Mouse (Mus musculus): ENCODE results near the gene Tnfrsf22. TPM values are rescaled to one million over a fixed set of nuclear protein-coding genes. Genes with fewer than 3 reads are reported as not detected.
"Not testable (repeated sequence)": the region's sequence is repeated elsewhere in the genome, so short reads cannot be mapped to it uniquely, and the experiment has no call there.

Tnfrsf22 gene
- total RNA-seq (2014; fragmentation: Nextera tagmentation) (3.0 and 6.0 TPM in 2 replicates), total RNA-seq (2017) (0.08 and 2.7 TPM in 2 replicates)

DNA sequence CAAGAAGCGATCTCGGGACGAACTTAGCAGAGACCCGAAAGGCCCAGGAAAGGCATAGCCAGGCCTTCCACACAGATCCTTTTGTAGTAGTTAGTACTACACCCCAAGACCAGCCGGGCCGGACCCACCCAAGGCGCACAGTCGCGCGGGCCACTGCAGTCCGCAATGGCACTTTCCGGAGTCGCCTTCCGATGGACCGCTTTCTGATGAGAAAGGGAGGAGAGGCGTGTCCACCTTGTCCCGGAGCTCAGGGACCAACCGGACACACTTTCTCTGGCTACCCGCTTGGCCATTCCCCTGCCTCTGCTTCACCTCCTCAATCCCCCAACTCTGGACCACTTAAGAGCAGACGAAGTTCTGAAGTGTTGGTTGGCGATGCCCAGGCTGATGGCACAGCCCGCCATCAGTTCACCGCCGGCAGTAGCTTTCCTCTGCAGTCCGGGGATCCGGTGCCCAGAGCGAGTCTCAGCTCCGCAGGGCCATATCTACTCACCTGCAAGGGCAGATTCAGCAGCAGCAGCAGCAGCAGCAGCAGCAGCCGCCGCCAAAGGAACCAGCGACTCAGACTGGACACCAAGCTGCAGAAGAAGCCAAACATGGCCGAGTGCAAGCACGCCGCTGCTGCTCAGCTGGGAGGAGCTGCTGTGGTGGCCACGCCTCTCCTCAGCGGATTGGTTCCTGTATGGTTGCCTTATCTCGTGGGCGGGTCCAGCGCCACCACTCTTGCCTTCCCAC lies at the start of gene Tnfrsf22:
Gene Tnfrsf22 (minus strand): TSS at position 628 of the 735 bp plus-strand sequence.
- peak; percentile 100 for ATAC-seq (replicated peaks; ENCODE audit: low FRiP score, low TSS enrichment, poor library complexity, severe bottlenecking)

DNA sequence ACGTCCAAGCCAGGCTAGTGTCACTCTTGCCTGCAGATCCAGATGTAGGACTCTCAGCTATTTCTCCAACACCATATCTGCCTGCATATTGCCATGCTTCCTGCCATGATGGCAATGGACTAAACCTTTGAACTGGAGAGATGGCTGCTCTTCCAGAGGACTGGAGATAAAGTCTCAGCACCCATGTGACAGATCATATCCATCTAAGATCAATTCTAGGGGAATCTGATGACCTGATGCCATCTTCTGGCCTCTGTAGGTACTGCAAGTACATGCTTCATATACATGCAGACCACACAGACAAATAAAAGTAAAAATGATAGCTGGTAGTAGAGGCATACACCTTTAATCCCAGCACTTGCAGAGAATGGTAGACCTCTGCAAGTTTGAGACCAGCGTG lies 46.7 kb upstream of the Tnfrsf22 start:
- peak; percentile 66 for ATAC-seq (replicated peaks; ENCODE audit: low FRiP score, low TSS enrichment, poor library complexity, severe bottlenecking)

DNA sequence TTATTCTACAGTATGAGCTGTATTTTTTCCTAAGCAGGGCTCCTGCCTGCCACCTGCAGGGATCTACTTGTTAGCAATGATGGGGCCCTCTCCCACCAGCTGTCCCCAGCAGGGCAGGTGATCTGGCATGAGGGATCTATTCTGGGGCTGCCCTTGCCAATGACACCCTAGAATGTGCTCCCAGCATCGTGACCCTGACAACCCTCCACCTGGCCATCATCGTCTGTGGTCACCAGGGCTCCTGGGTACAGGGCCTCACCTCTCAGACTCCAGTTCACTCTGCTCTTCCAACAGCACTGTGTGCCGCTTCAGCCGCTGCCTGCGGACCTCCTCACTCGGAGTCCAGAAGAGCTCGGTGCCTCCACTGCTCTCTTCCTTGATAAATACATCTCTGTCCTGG lies 45.1 kb upstream of the Tnfrsf22 start:
- no peak for ATAC-seq (replicated peaks; ENCODE audit: low FRiP score, low TSS enrichment, poor library complexity, severe bottlenecking)

DNA sequence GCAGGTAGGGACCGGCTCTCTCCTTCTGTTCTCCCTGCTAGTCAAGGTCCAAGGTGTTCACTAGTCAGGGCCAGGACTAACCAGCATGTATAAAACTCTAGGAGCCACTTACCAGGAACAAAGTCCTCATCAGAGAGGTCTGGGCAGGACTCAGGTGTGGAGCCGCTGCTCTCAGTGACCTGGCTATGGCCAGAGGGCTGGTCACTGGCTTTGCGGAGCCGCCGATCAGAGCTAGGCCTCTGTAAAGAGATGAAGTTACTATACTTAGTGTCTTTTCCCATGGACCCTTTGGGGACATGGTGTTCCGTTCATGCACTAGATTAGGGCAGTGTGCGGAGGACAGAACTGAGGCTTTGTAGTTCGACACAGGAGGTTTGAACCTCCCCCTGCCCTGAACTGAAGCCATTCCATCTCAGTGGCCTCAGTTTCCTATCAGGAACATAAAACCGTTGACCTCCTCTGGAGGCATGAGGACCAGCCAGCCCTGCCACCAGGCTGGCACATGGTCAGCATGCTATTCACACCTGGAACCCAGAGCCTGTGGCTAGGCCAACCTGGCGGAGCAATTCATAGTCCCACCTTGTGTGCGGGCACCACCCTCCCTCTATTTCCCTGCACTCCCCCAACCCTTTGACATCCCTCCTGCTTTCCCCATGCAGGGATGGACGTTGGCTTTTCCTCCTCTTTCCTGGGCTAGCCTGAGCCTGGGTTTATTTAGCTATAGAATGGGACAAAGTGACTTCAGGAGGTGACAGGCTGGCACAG lies 43.5 kb upstream of the Tnfrsf22 start:
- ATAC-seq (replicated peaks; ENCODE audit: low FRiP score, low TSS enrichment, poor library complexity, severe bottlenecking), result no peak

DNA sequence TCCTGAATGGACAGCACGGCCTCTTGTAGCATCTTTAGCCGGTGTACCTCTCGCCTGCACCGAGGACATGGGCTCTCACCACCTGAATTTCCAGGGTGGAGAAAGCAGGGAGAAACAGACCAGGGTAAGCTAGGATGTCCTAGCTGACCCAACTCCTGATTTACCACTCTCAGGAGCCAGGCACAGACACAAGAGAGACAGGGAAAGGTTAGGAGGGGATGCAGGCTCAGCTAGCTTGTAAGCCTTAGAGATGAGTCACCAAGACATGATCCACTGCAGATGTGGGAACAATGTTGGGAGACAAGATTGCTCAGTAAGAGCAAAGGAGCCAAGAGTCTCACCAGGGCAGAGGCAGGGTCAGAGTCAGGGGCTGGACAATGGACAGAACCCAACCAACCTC lies 42.4 kb upstream of the Tnfrsf22 start:
- no peak for ATAC-seq (replicated peaks; ENCODE audit: low FRiP score, low TSS enrichment, poor library complexity, severe bottlenecking)

DNA sequence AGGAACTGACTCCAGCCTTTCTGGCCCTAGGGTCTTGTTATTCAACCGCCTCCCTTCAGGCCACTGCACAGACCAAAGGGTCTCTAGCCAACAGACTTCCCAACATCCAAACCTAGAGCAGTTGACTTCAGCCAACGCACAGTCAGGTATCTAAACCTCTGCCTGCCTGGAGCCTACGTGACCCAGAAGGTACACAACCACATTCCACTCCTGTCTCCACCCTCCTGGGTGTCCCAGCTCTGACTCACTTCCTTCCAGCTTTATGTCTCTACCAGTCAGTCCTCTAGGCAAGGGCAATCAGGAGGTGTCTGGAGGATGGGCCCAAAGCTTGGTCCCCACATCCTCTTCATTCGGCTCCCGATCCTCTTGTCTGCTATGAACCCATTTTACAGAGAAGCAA lies 41.7 kb upstream of the Tnfrsf22 start:
- no peak for ATAC-seq (replicated peaks; ENCODE audit: low FRiP score, low TSS enrichment, poor library complexity, severe bottlenecking)

DNA sequence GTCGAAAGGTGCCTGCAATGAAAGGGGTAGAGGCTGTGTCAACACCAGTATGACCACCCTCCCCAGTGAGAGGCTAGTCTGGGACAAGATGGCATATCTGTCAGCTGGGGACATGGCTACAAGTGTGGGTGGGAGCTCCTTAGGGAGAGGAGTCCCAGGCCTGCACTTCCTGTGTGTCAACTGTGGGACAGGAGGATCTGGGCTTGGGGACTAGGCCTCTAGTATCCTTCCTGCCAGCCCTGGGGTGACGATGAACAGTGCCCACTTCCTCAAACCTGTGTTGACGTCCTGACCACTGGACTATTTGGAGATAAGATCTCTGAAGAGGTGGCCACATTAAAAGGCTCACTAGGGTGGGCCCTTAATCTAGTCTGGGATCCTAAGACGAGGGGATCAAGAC lies 40.5 kb upstream of the Tnfrsf22 start:
- ATAC-seq (replicated peaks; ENCODE audit: low FRiP score, low TSS enrichment, poor library complexity, severe bottlenecking), result no peak

DNA sequence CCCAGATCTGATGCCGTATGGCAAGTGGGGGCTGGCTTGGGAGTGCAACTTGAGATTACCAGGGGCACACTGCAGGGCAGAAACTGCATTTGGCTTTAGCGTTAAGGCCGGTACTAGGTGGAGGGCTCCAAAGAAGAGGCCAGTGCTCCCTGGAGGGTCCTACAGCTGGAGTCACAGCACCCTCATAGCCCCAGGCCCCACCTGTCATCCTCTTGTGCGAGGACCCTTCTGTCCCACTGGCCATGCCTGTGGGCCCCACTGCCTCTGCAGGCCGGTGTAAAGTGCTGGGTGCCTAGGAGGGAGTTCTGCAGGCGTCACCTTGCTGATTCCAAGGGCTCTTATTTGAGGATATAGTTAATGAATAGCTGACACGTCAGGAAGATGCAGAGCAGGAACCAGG lies 40.0 kb upstream of the Tnfrsf22 start:
- ATAC-seq (replicated peaks; ENCODE audit: low FRiP score, low TSS enrichment, poor library complexity, severe bottlenecking), result no peak

DNA sequence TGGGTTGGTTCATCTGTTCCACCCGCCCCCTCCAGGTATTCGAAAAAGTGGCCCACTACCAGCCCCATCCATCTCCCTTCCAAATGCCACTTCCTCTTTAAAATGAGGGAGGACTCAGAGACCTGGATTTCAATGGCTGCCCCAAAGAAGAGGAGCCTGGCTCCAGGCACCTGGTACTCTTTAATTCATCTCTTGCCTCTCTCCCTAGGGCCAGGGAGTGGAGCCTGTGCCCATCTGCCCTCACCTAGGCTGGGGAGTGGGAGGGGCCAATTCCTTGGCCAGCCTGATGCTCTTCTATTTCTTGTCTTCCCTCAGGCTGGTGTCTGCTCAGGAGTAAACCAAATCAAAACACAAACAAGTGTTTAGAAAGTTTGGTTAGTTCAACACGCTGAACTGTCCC lies 37.2 kb upstream of the Tnfrsf22 start:
- not testable (repeated sequence) for ATAC-seq (replicated peaks; ENCODE audit: low FRiP score, low TSS enrichment, poor library complexity, severe bottlenecking)

DNA sequence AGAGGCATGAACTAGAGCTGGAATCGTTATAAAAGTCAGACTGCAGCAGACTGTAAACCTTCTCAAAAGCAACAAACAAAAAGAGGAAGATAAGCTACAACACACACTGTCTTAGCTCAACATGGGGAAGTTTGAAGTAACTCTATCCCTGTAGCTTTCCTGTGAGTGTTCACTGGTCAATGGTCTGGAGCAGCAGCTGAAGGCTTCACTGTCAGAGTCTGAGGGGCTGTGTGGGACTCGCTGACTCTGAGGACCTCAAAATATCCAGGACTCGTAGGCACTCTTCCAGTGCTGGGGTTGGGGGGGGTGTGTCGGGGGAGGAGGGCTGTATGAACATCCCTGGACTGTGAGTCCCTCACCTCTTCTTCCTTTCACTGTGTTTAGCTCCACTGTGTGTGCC lies 36.7 kb upstream of the Tnfrsf22 start:
- ATAC-seq (replicated peaks; ENCODE audit: low FRiP score, low TSS enrichment, poor library complexity, severe bottlenecking), result not testable (repeated sequence)

DNA sequence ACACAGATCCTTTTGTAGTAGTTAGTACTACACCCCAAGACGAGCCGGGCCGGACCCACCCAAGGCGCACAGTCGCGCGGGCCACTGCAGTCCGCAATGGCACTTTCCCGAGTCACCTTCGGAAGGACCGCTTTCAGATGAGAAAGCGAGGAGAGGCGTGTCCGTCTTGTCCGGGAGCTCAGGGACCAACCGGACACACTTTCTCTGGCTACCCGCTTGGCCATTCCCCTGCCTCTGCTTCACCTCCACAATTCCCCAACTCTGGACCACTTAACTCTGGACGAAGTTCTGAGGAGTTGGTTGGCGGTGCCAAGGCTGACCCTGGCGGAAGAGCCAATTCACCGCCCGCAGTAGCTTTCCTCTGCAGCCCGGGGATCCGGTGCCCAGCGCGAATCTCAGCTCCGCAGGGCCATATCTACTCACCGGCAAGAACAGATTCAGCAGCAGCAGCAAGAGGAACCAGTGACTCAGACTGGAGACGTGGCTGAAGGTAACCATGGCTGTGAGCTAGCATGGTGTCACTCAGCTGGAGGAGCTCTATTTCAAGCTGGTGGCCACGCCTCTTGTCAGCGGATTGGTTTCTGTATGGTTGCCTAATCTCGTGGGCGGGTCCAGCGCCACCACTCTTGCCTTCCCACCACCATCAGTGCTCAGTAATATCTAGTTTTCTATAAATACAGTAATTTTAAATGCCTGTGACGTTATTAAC lies 36.1 kb upstream of the Tnfrsf22 start, which contains the start of gene Tnfrsf23:
Gene Tnfrsf23 (minus strand): TSS at position 514 of the 709 bp plus-strand sequence.
- peak; percentile 99 for ATAC-seq (replicated peaks; ENCODE audit: low FRiP score, low TSS enrichment, poor library complexity, severe bottlenecking)

DNA sequence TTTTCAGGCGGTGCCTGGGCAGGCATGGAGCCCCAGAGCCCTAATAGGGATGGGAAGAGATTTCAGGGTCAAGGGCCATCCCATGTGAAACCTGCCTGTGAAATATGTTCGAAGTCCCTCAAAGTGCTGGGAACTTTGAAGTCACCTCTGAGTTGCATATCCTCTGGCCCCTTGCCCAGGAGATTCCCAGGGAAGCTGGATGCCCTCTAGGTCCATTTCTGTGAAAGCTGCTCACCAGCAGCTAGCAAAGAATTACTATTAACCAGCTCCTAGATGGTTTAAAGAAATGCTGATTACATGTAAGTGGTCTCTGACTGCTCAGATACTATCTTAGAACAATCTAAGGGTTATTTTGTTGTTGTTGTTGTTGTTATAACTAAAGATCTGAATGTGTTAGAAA lies 35.1 kb upstream of the Tnfrsf22 start:
- ATAC-seq (replicated peaks; ENCODE audit: low FRiP score, low TSS enrichment, poor library complexity, severe bottlenecking), result not testable (repeated sequence)

DNA sequence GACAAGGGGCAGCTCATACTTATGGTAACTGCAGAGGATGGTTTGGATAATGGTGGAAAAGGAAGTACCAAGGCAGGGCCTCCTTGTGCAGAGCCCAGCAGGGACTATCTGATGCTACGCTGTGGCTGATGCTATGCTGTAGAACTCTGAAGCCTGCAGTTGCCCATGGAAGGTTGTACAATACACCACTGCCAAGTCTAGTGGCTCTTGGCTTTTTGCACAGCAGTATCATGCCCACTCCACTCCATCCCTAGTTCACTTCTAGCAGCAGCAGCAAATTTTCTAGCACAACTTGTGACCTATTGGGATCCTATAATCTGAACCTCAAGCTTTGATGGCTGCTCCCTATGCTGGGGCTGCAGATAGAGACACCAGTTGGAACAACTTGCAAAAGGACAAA lies 32.1 kb upstream of the Tnfrsf22 start:
- no peak for ATAC-seq (replicated peaks; ENCODE audit: low FRiP score, low TSS enrichment, poor library complexity, severe bottlenecking)

DNA sequence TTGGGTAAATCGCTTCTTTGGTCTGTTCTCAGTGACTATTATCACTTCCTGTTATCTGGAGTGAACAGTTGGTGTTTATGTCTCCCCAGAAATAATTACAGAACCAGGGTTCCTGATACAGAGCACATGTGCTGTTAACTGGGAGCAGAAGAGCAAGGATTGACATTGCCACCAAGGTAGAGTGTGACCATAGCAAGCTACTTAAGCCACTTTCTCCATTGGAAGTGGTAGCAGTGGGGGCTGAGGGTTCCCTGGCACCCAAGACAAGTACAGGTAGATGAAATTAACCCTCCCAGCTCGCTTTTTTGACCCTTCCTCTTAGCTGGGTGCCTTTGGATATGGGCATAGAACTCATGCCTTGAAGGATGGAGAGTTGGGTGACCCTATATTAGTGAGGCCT lies 31.4 kb upstream of the Tnfrsf22 start:
- not testable (repeated sequence) for ATAC-seq (replicated peaks; ENCODE audit: low FRiP score, low TSS enrichment, poor library complexity, severe bottlenecking)

DNA sequence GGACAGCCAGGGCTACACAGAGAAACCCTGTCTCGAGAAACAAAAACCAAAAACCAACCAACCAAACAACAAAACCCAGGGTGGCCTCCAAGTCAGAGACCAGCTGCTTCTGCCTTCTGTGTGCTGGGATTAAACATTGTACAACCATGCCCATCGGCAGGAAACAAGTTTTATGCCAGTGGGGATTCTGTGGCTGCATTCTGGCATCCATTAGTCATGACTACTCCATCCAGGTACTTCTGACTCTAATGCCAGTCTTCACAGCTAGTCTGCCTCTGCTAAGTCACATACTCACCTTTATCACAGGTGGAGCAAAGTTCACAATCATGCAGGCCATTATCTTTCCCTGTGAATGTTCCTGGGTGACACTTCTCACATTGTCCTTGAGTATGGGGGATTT lies 30.2 kb upstream of the Tnfrsf22 start:
- not testable (repeated sequence) for ATAC-seq (replicated peaks; ENCODE audit: low FRiP score, low TSS enrichment, poor library complexity, severe bottlenecking)

DNA sequence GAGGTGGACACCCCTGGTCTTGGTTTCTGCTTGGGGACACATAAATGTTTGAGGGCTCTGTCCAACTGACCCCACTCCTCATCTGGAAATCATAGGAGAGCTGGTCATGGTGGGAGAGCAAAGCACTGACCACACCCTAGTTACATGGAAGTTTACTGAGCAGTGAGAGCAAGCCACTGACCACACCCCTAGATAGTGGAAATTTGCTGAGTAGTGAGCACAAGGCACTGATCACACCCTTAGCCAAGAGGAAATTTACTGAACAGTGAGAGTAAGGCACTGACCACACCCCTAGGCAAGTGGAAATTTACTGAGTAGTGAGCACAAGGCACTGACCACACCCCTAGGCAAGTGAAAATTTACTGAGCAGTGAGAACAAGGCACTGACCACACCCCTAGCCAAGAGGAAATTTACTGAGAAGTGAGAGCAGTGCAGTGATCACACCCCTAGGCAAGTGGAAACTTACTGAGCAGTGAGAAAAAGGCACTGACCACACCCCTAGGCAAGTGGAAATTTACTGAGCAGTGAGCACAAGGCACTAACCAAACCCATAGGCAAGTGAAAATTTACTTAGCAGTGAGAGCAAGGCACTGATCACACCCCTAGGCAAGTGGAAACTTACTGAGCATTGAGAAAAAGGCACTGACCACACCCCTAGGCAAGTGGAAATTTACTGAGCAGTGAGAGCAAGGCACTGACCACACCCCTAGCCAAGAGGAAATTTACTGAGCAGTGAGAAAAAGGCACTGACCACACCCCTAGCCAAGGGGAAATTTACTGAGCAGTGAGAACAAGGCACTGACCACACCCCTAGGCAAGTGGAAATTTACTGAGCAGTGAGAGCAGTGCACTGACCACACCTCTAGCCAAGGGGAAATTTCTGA lies 17.2 kb upstream of the Tnfrsf22 start:
- peak; percentile 52 for ATAC-seq (replicated peaks; ENCODE audit: low FRiP score, low TSS enrichment, poor library complexity, severe bottlenecking)

DNA sequence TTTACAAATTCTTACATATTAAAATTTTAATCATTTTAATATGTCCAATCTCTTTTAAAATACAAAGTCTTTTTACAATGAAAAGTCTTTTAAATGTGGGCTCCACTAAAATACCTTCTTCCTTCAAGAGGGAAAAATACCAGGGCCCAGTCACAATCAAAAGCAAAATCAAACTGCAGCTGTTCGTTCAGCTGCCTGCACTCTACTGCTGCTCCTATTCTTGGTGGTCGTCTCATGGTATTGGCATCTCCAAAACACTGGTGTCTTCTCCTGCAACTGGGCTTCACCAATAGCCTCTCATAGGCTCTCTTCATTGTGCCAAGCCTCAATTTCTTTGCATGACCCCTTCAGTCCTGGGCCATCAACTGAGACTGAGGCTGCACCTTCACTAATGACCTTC lies 14.0 kb upstream of the Tnfrsf22 start:
- no peak for ATAC-seq (replicated peaks; ENCODE audit: low FRiP score, low TSS enrichment, poor library complexity, severe bottlenecking)

DNA sequence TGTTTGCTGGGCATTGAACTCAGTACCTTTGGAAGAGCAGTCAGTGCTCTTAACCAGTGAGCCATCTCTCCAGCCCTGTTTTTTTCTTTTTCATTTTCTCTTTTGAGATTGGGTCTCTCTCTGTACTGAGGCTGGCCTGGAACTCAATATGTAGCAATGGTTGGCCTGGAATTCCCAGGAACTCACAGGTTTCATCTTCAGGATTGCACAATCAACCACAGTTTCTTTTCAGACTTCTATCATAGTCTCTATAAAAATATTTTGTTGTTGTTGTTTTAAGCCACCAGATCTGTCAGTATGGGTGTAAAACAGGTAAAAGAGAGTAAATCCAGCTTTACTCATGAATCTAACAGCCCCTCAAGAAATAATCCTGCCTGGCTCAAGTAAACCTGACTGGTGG lies 11.3 kb upstream of the Tnfrsf22 start:
- ATAC-seq (replicated peaks; ENCODE audit: low FRiP score, low TSS enrichment, poor library complexity, severe bottlenecking), result no peak

DNA sequence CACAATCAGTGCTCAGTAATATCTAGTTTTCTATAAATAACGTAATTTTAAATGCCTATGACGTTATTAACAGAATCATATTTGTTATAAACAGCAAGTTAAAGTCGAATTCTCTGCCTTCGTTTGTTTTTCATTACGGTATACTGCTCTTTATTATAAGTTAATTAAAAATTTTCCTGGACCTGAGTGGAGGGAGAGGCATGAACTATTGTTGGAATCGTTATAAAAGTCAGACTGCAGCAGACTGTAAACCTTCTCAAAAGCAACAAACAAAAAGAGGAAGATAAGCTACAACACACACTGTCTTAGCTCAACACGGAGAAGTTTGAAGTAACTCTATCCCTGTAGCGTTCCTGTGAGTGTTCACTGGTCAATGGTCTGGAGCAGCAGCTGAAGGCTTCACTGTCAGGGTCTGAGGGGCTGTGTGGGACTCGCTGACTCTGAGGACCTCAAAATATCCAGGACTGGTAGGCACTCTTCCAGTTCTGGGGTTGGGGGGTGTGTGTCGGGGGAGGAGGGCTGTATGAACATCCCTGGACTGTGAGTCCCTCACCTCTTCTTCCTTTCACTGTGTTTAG lies 397 bp upstream of the Tnfrsf22 start:
- ATAC-seq (replicated peaks; ENCODE audit: low FRiP score, low TSS enrichment, poor library complexity, severe bottlenecking), result not testable (repeated sequence)

Measured in megakaryocyte-erythroid progenitor cell, adult 5-6 weeks (primary cell).